Mouse (Mus musculus): ENCODE results near the gene Pde4d.
"Not testable (repeated sequence)": the region's sequence is repeated elsewhere in the genome, so short reads cannot be mapped to it uniquely, and the experiment has no call there.

The Pde4d gene

GRCm38 (mm10) chr13:108686807-108687206 lies 237.1 kb downstream of the Pde4d start:
- in situ Hi-C loops (cut with MboI, MseI), result no loop called here

GRCm38 (mm10) chr13:108692883-108693550 lies 243.3 kb downstream of the Pde4d start:
- in situ Hi-C loops (cut with MboI, MseI), result loop anchor here in 1 of 2 experiments (10.0 kb wide), 1 partner anchor 308 kb away; no protein-coding TSS in a partner anchor

GRCm38 (mm10) chr13:108705441-108705840 lies 255.7 kb downstream of the Pde4d start:
- in situ Hi-C loops (cut with MboI, MseI), result no loop called here

GRCm38 (mm10) chr13:108714032-108714431 lies 264.3 kb downstream of the Pde4d start:
- in situ Hi-C loops (cut with MboI, MseI), result no loop called here

- in situ Hi-C loops (cut with MboI, MseI), result no loop called here
These were observed 265.3 kb downstream of the Pde4d start for GRCm38 (mm10) chr13:108715029-108715428.

- in situ Hi-C loops (cut with MboI, MseI), result no loop called here
These were observed 272.5 kb downstream of the Pde4d start for GRCm38 (mm10) chr13:108722234-108722633.

- in situ Hi-C loops (cut with MboI, MseI), result not testable (repeated sequence)
These were observed 284.6 kb downstream of the Pde4d start for GRCm38 (mm10) chr13:108734356-108734755.

- in situ Hi-C loops (cut with MboI, MseI), result no loop called here
These were observed 301.6 kb downstream of the Pde4d start for GRCm38 (mm10) chr13:108751155-108751840.

- in situ Hi-C loops (cut with MboI, MseI), result no loop called here
These were observed 307.7 kb downstream of the Pde4d start for GRCm38 (mm10) chr13:108757477-108757876.

GRCm38 (mm10) chr13:108758331-108758730 lies 308.6 kb downstream of the Pde4d start:
- in situ Hi-C loops (cut with MboI, MseI), result no loop called here

- in situ Hi-C loops (cut with MboI, MseI), result no loop called here
These were observed 309.4 kb downstream of the Pde4d start for GRCm38 (mm10) chr13:108759140-108759539.

- in situ Hi-C loops (cut with MboI, MseI), result no loop called here
These were observed 313.5 kb downstream of the Pde4d start for GRCm38 (mm10) chr13:108763295-108763694.

GRCm38 (mm10) chr13:108766020-108766727 lies 316.4 kb downstream of the Pde4d start:
- in situ Hi-C loops (cut with MboI, MseI), result no loop called here

GRCm38 (mm10) chr13:108769465-108770056 lies 319.8 kb downstream of the Pde4d start:
- in situ Hi-C loops (cut with MboI, MseI), result no loop called here

- in situ Hi-C loops (cut with MboI, MseI), result no loop called here
These were observed 322.6 kb downstream of the Pde4d start for GRCm38 (mm10) chr13:108772386-108772785.

GRCm38 (mm10) chr13:108774981-108775380 lies 325.2 kb downstream of the Pde4d start:
- in situ Hi-C loops (cut with MboI, MseI), result no loop called here

GRCm38 (mm10) chr13:108775882-108776281 lies 326.1 kb downstream of the Pde4d start:
- in situ Hi-C loops (cut with MboI, MseI), result no loop called here

- in situ Hi-C loops (cut with MboI, MseI), result not testable (repeated sequence)
These were observed 347.9 kb downstream of the Pde4d start for GRCm38 (mm10) chr13:108797620-108798019.

- in situ Hi-C loops (cut with MboI, MseI), result no loop called here
These were observed 359.4 kb downstream of the Pde4d start for GRCm38 (mm10) chr13:108809191-108809590.

GRCm38 (mm10) chr13:108812956-108813355 lies 363.2 kb downstream of the Pde4d start:
- in situ Hi-C loops (cut with MboI, MseI), result loop anchor here in 1 of 2 experiments (5.0 kb wide), 1 partner anchor 394 kb away; no protein-coding TSS in a partner anchor

GRCm38 (mm10) chr13:108819846-108820408 lies 370.2 kb downstream of the Pde4d start:
- in situ Hi-C loops (cut with MboI, MseI), result no loop called here

GRCm38 (mm10) chr13:108820487-108820886 lies 370.7 kb downstream of the Pde4d start:
- in situ Hi-C loops (cut with MboI, MseI), result no loop called here
